ENCODE assay signal across 24 mouse cellular contexts in the genomic region with DNA sequence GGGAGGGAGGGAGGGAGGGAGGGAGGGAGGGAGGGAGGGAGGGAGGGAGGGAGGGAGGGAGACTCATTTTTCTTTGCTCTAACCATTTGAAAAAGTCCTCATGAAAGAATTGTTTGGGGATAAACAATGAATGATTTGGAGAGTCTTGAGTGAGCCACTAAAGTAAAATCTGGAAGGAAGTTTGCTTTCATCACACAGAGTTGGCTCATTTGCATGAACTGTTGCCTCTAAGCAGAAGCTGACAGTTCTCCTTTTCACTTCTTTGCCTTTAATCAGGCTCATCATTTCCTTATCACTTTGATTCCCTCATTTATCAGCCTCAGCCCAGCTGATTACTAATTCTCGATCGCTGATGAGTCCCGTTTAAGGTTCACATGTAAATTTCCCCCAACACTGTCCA.
"Had no signal": no experiment of that assay in that cellular context is flagged by ENCODE, and none has a peak within 500 bp of the region (broad histone marks: within the 10 kb centered on the region; RNA-seq: fewer than 3 reads in every experiment).

No protein-coding gene starts in this region.

- H3K9me3 ChIP-seq: limb, embryonic 12.5 days; limb, embryonic 15.5 days; lung, embryonic 15.5 days; midbrain, embryonic 10.5 days; midbrain, embryonic 13.5 days; neural tube, embryonic 12.5 days; neural tube, embryonic 15.5 days; stomach, embryonic 15.5 days had no signal

- DNase-seq: kidney, adult 2 months; kidney, postnatal 36 days; layer of hippocampus, postnatal 36 days; liver, postnatal 0 days; right cerebral cortex, adult 18-20 months; right cerebral cortex, postnatal 14 days; right cerebral cortex, postnatal 4 days; thymus, adult 18-20 months; thymus, postnatal 36 days had no signal

- H3K27ac ChIP-seq: kidney, postnatal 0 days; left cerebral cortex, adult 2 months; limb, embryonic 12.5 days; limb, embryonic 15.5 days; liver, embryonic 14.5 days; lung, embryonic 15.5 days; midbrain, embryonic 10.5 days; midbrain, embryonic 13.5 days; neural tube, embryonic 12.5 days; neural tube, embryonic 15.5 days; stomach, embryonic 15.5 days had no signal

- H3K4me1 ChIP-seq: limb, embryonic 15.5 days; lung, embryonic 15.5 days; megakaryocyte, embryonic 14.5 days; midbrain, embryonic 10.5 days; midbrain, embryonic 13.5 days; neural tube, embryonic 12.5 days; neural tube, embryonic 15.5 days; stomach, embryonic 15.5 days had no signal

- H3K9ac ChIP-seq: limb, embryonic 12.5 days; limb, embryonic 15.5 days; liver, embryonic 14.5 days; liver, postnatal 0 days; lung, embryonic 15.5 days; midbrain, embryonic 13.5 days; neural tube, embryonic 12.5 days; neural tube, embryonic 15.5 days; stomach, embryonic 15.5 days had no signal

- ATAC-seq: intestine, postnatal 0 days; liver, postnatal 0 days; midbrain, embryonic 13.5 days; midbrain, embryonic 16.5 days had no signal

- H3K4me3 ChIP-seq: left cerebral cortex, adult 2 months; limb, embryonic 12.5 days; limb, embryonic 15.5 days; lung, embryonic 15.5 days; megakaryocyte, embryonic 14.5 days; midbrain, embryonic 10.5 days; midbrain, embryonic 13.5 days; neural tube, embryonic 12.5 days; neural tube, embryonic 15.5 days; stomach, embryonic 15.5 days had no signal

- H3K4me2 ChIP-seq: limb, embryonic 12.5 days; limb, embryonic 15.5 days; liver, embryonic 11.5 days; lung, embryonic 15.5 days; midbrain, embryonic 13.5 days; neural tube, embryonic 12.5 days; neural tube, embryonic 15.5 days; stomach, embryonic 15.5 days had no signal

- H3K36me3 ChIP-seq: limb, embryonic 12.5 days; limb, embryonic 15.5 days; lung, embryonic 15.5 days; midbrain, embryonic 10.5 days; midbrain, embryonic 13.5 days; neural tube, embryonic 12.5 days; neural tube, embryonic 15.5 days; stomach, embryonic 15.5 days had no signal

- H3K27me3 ChIP-seq: limb, embryonic 12.5 days; limb, embryonic 15.5 days; lung, embryonic 15.5 days; megakaryocyte, embryonic 14.5 days; midbrain, embryonic 13.5 days; neural tube, embryonic 12.5 days; neural tube, embryonic 15.5 days; stomach, embryonic 15.5 days had no signal
